Mouse (Mus musculus): ENCODE measurements around the gene Inhbc.

- TF ChIP-seq CTCF (IDR thresholded peaks at IDR 0.05; ENCODE audit: extremely low read depth, insufficient read depth, insufficient read length, insufficient replicate concordance) (no peak), POLR2A (IDR thresholded peaks at IDR 0.05; ENCODE audit: low read depth, low read length) (no peak)
Measured at GRCm38 (mm10) chr10:127326017-127326801, 44.0 kb downstream of the Inhbc start.
